Mouse (Mus musculus): ENCODE measurements around the gene U2af2.
"Not testable (repeated sequence)": the region's sequence is repeated elsewhere in the genome, so short reads cannot be mapped to it uniquely, and the experiment has no call there.

U2af2 gene

GRCm38 (mm10) chr7:5079365-5080009 is 17.5 kb downstream of the U2af2 start:
- not testable (repeated sequence) for DNase-seq

GRCm38 (mm10) chr7:5080010-5080751 is 18.2 kb downstream of the U2af2 start, which contains the start of gene Epn1:
Gene Epn1 (plus strand): TSS chr7:5080235.
- peak; percentile 98 for DNase-seq

- DNase-seq = no peak
These were observed 18.9 kb downstream of the U2af2 start for GRCm38 (mm10) chr7:5080815-5081214.

GRCm38 (mm10) chr7:5081241-5081640 is 19.3 kb downstream of the U2af2 start:
- DNase-seq = no peak

GRCm38 (mm10) chr7:5081939-5082338 is 20.0 kb downstream of the U2af2 start:
- DNase-seq = no peak

GRCm38 (mm10) chr7:5083325-5084105 is 21.6 kb downstream of the U2af2 start:
- no peak for DNase-seq

GRCm38 (mm10) chr7:5085512-5085911 is 23.6 kb downstream of the U2af2 start:
- DNase-seq = no peak

- DNase-seq = no peak
These were observed 25.0 kb downstream of the U2af2 start for GRCm38 (mm10) chr7:5086921-5087440.

GRCm38 (mm10) chr7:5087886-5088285 is 25.9 kb downstream of the U2af2 start:
- no peak for DNase-seq

GRCm38 (mm10) chr7:5089853-5090252 is 27.9 kb downstream of the U2af2 start:
- no peak for DNase-seq

GRCm38 (mm10) chr7:5091008-5091728 is 29.2 kb downstream of the U2af2 start:
- no peak for DNase-seq

- DNase-seq = no peak
These were observed 30.4 kb downstream of the U2af2 start for GRCm38 (mm10) chr7:5092381-5092780.

GRCm38 (mm10) chr7:5092831-5093510 is 31.0 kb downstream of the U2af2 start:
- DNase-seq = no peak

- no peak for DNase-seq
These were observed 36.8 kb downstream of the U2af2 start for GRCm38 (mm10) chr7:5098769-5099168.

- DNase-seq = no peak
These were observed 37.9 kb downstream of the U2af2 start for GRCm38 (mm10) chr7:5099796-5100195.

- no peak for DNase-seq
These were observed 39.2 kb downstream of the U2af2 start for GRCm38 (mm10) chr7:5101066-5101663.

- no peak for DNase-seq
These were observed 40.6 kb downstream of the U2af2 start for GRCm38 (mm10) chr7:5102564-5102963.

GRCm38 (mm10) chr7:5108272-5108671 is 46.3 kb downstream of the U2af2 start:
- DNase-seq = no peak

GRCm38 (mm10) chr7:5109301-5109700 is 47.4 kb downstream of the U2af2 start:
- no peak for DNase-seq

- no peak for DNase-seq
These were observed 50.8 kb downstream of the U2af2 start for GRCm38 (mm10) chr7:5112701-5113100.

- DNase-seq = no peak
These were observed 54.9 kb downstream of the U2af2 start, which contains the start of gene Rfpl4 for GRCm38 (mm10) chr7:5116850-5117249. Gene Rfpl4 (minus strand): TSS chr7:5116950.

GRCm38 (mm10) chr7:5125078-5125477 is 63.1 kb downstream of the U2af2 start:
- DNase-seq = no peak
